Mouse (Mus musculus) CH12.LX (cell line): ENCODE measurements around the gene Ppp4r2. TPM values are rescaled to one million over a fixed set of nuclear protein-coding genes. Genes with fewer than 3 reads are reported as not detected.

Experiments
- DNase-seq: peaks from one replicate; pipeline ENCODE4 v3.0.0-alpha.2; 2013; ENCODE audit errors: extremely low read depth
- H3K27ac ChIP-seq: 2 replicates; pipeline ENCODE4 v1.5.1; 2012; ENCODE audit warnings: low read depth, mild to moderate bottlenecking, control low read depth, moderate library complexity; ENCODE audit not compliant: insufficient read depth
- H3K27me3 ChIP-seq: replicated peaks from 2 replicates; pipeline ENCODE3; 2012; ENCODE audit warnings: inconsistent platforms
- H3K36me3 ChIP-seq, 2 experiments: replicated peaks in 1 of 2; 2 replicates each; pipeline versions ENCODE3 to v1.6.1; 2012; ENCODE audit warnings: inconsistent platforms in 1 of 2, low read length in 1 of 2, mild to moderate bottlenecking in 1 of 2, mixed read lengths in 1 of 2, moderate library complexity in 1 of 2; ENCODE audit not compliant: control insufficient read depth in 1 of 2, insufficient read depth in 1 of 2
- H3K4me1 ChIP-seq, 2 experiments: 2 replicates each; pipeline ENCODE4 v1.6.1; 2012; ENCODE audit warnings: inconsistent platforms in 1 of 2, moderate library complexity in 1 of 2; ENCODE audit not compliant: insufficient read depth in 2 of 2, control insufficient read depth in 1 of 2
- H3K4me2 ChIP-seq: 2 replicates; pipeline ENCODE4 v1.6.1; 2012; ENCODE audit warnings: low read depth, mild to moderate bottlenecking, control low read depth; ENCODE audit not compliant: poor library complexity, insufficient read depth, severe bottlenecking
- H3K4me3 ChIP-seq, 3 experiments: fragments of 150-350 bp in 1 of 3; sonication (generic) in 1 of 3; replicated peaks in 1 of 3; 2 replicates each; pipeline versions ENCODE3 to v1.5.1; 2011 to 2012; ENCODE audit warnings: low read depth in 2 of 3, low read length in 2 of 3, mild to moderate bottlenecking in 2 of 3, moderate library complexity in 2 of 3, control low read depth in 1 of 3, improper control_type of control experiment in 1 of 3, inconsistent platforms in 1 of 3, mixed read lengths in 1 of 3; ENCODE audit not compliant: poor library complexity in 1 of 3
- H3K79me2 ChIP-seq: replicated peaks from 2 replicates; pipeline ENCODE4 v1.6.1; 2012; ENCODE audit warnings: mild to moderate bottlenecking, moderate library complexity; ENCODE audit not compliant: control insufficient read depth, poor library complexity, insufficient read depth, severe bottlenecking; ENCODE audit errors: extremely low read depth
- H3K9ac ChIP-seq: 2 replicates; pipeline ENCODE4 v1.6.1; 2012; ENCODE audit warnings: low read depth, mild to moderate bottlenecking, control low read depth, moderate library complexity; ENCODE audit not compliant: insufficient read depth
- H3K9me3 ChIP-seq: replicated peaks from 2 replicates; pipeline ENCODE3; 2012; ENCODE audit warnings: low read length, inconsistent platforms, mixed read lengths
- BHLHE40 ChIP-seq: IDR thresholded peaks from 2 replicates; pipeline ENCODE4 v1.6.1; 2011; ENCODE audit warnings: mild to moderate bottlenecking, low read depth, low read length, improper control_type of control experiment
- CHD1 ChIP-seq: IDR thresholded peaks from 2 replicates; pipeline ENCODE4 v1.6.1; 2012; ENCODE audit warnings: low read depth, low read length, improper control_type of control experiment, inconsistent platforms
- CTCF ChIP-seq, 2 experiments: IDR thresholded peaks in 1 of 2; conservative IDR thresholded peaks in 1 of 2; 2 replicates each; pipeline ENCODE4 v1.5.1; 2011 to 2012; ENCODE audit warnings: low read depth in 2 of 2, low read length in 2 of 2, improper control_type of control experiment in 1 of 2, inconsistent platforms in 1 of 2, mild to moderate bottlenecking in 1 of 2, moderate library complexity in 1 of 2
- ELF1 ChIP-seq: IDR thresholded peaks from 2 replicates; pipeline ENCODE4 v1.6.1; 2014; ENCODE audit warnings: low read depth, mild to moderate bottlenecking, inconsistent platforms, low read length, improper control_type of control experiment
- ETS1 ChIP-seq: conservative IDR thresholded peaks from 2 replicates; pipeline ENCODE4 v1.6.1; 2012; ENCODE audit warnings: low read depth, mild to moderate bottlenecking, inconsistent platforms, low read length, improper control_type of control experiment, moderate library complexity
- JUN ChIP-seq: IDR thresholded peaks from 2 replicates; pipeline ENCODE4 v1.6.1; 2011; ENCODE audit warnings: low read depth, mild to moderate bottlenecking, low read length, improper control_type of control experiment, moderate library complexity; ENCODE audit not compliant: insufficient read depth
- JUND ChIP-seq: conservative IDR thresholded peaks from 2 replicates; pipeline ENCODE4 v1.6.1; 2011; ENCODE audit warnings: low read depth, low read length, improper control_type of control experiment
- MAX ChIP-seq: IDR thresholded peaks from 2 replicates; pipeline ENCODE4 v1.6.1; 2011; ENCODE audit warnings: low read length, improper control_type of control experiment
- MYC ChIP-seq: IDR thresholded peaks from 2 replicates; pipeline ENCODE4 v1.6.1; 2011; ENCODE audit warnings: low read depth, mild to moderate bottlenecking, improper control_type of control experiment, low read length
- NELFE ChIP-seq: IDR thresholded peaks from 2 replicates; pipeline ENCODE4 v1.6.1; 2011; ENCODE audit warnings: low read depth, low read length, improper control_type of control experiment
- NRF1 ChIP-seq: IDR thresholded peaks from 2 replicates; pipeline ENCODE4 v1.6.1; 2014; ENCODE audit warnings: low read depth, mild to moderate bottlenecking, inconsistent platforms, low read length, improper control_type of control experiment, moderate library complexity
- PAX5 ChIP-seq: IDR thresholded peaks from 2 replicates; pipeline ENCODE4 v1.6.1; 2012; ENCODE audit warnings: low read length, inconsistent platforms, mixed read lengths
- RAD21 ChIP-seq: IDR thresholded peaks from 2 replicates; pipeline ENCODE4 v1.6.1; 2011; ENCODE audit warnings: low read depth, mild to moderate bottlenecking, low read length, improper control_type of control experiment, moderate library complexity
- RCOR1 ChIP-seq: conservative IDR thresholded peaks from 2 replicates; pipeline ENCODE4 v1.6.1; 2012; ENCODE audit warnings: low read depth, mild to moderate bottlenecking, inconsistent platforms, low read length, improper control_type of control experiment
- TBP ChIP-seq: conservative IDR thresholded peaks from 2 replicates; pipeline ENCODE4 v1.6.1; 2011; ENCODE audit warnings: low read depth, low read length, improper control_type of control experiment
- TCF12 ChIP-seq: IDR thresholded peaks from 2 replicates; pipeline ENCODE4 v1.6.1; 2014; ENCODE audit warnings: low read depth, mild to moderate bottlenecking, inconsistent platforms, low read length, improper control_type of control experiment
- USF1 ChIP-seq: IDR thresholded peaks from 2 replicates; pipeline ENCODE4 v1.6.1; 2014; ENCODE audit warnings: low read depth, mild to moderate bottlenecking, inconsistent platforms, low read length, improper control_type of control experiment
- USF2 ChIP-seq: conservative IDR thresholded peaks from 2 replicates; pipeline ENCODE4 v1.6.1; 2011; ENCODE audit warnings: low read depth, low read length, improper control_type of control experiment
- ZC3H11A ChIP-seq: IDR thresholded peaks from 2 replicates; pipeline ENCODE4 v1.6.1; 2012; ENCODE audit warnings: low read depth, mild to moderate bottlenecking, inconsistent platforms, low read length, improper control_type of control experiment
- ZNF384 ChIP-seq: IDR thresholded peaks from 2 replicates; pipeline ENCODE4 v1.6.1; 2012; ENCODE audit warnings: low read depth, low read length, improper control_type of control experiment, inconsistent platforms
- dilution Hi-C: fragments of 300-500 bp; cut with MboI; formaldehyde crosslinking; loops from 2 replicates; pipeline ENCODE4 v1.14.3; 2020; ENCODE audit warnings: low sequenced_read_pairs; ENCODE audit not compliant: extremely low pct_unique_long_range_greater_than_20kb, extremely low pct_ligation_motif_present
- in situ Hi-C: fragments of 300-500 bp; cut with MboI; formaldehyde crosslinking; loops from 3 replicates; pipeline ENCODE4 v1.14.3; 2019; ENCODE audit warnings: low sequenced_read_pairs, low pct_ligation_motif_present, low pct_unique_long_range_greater_than_20kb, mixed read lengths
- polyA plus RNA-seq: library from polyadenylated mRNA; unstranded; fragments of >175 nt; gene quantifications from 2 replicates; pipeline ENCODE4 v1.2.1, GENCODE M21; 2012; ENCODE audit warnings: low read depth; ENCODE audit not compliant: insufficient read length
- total RNA-seq, 2 experiments: library from RNA; depleted of rRNA; stranded (reverse); fragments of 300-350 nt in 1 of 2; fragments of >200 nt in 1 of 2; gene quantifications; 2 replicates each; pipeline ENCODE4 v1.2.3; 2012 to 2014

Ppp4r2 gene
- total and polyA plus RNA-seq, 3 experiments, result 53.3 to 134 (median 115) TPM

DNA sequence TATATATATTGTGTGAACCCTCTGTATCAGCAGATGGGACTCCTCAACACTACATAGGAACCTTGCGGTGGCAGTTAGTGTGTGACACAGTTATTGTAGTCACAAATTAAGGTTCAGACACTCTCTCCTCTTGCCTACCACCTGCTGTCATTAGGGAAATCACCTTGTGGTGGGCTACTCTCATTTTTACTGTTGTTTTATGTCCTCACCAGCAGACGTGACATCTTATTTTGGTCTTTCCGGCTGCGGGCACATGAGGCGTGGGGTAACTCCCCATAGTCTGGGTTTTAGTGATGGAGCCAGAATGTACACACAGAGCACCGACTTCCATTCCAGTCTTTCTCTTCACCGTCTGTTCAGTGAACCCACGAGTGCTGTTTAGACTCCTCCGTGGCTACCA is 26.2 kb upstream of the Ppp4r2 start (continued):
- TF ChIP-seq NRF1, result no peak
- TF ChIP-seq ELF1, result peak; percentile 55; the same call in 1 of the 2 replicates
- peak; percentile 60; the same call in 1 of the 2 replicates for TF ChIP-seq TBP
- TF ChIP-seq PAX5, result no peak
- TF ChIP-seq ZNF384, result peak; percentile 74
- no peak for TF ChIP-seq USF2
- TF ChIP-seq MYC, result peak; percentile 86
- TF ChIP-seq CHD1, result peak; percentile 57; the same call in 1 of the 2 replicates
- peak; percentile 96 for TF ChIP-seq JUN
- TF ChIP-seq BHLHE40, result peak; percentile 100
- TF ChIP-seq NELFE, result peak; percentile 41; the same call in 1 of the 2 replicates
- peak; percentile 79 for TF ChIP-seq MAX
- TF ChIP-seq ETS1, result peak; percentile 99
- peak; percentile 99 for TF ChIP-seq TCF12
- TF ChIP-seq JUND, result peak; percentile 93
- TF ChIP-seq RAD21, result peak; percentile 9

DNA sequence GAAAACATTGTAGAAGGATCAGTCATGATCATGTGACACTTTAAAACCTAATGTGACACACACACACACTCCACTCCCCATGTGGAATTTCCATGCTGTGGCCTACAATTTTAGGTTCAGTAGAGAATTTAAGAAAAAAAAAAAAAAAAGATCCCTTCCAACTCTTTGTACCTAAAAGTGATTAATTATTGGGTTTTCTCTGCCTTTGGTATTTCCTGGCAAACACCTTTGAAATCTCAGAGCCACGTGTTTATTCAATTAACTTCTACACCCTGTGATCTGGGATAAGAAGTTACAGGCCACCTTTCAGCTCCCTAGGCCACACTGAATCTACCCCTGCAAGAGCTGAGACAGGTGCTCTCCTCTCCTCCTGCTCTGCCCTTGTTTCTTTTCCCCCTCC is 25.7 kb upstream of the Ppp4r2 start:
- peak; percentile 58 for TF ChIP-seq MAX
- peak; percentile 69 for TF ChIP-seq ZNF384
- 0 out of 2 replicates have a peak, but pooled peaks have one; percentile 1 for TF ChIP-seq USF1
- TF ChIP-seq MYC, result 0 out of 2 replicates have a peak, but pooled peaks have one; percentile 26
- no peak for TF ChIP-seq RCOR1
- no peak for TF ChIP-seq ZC3H11A
- TF ChIP-seq CTCF (conservative IDR thresholded peaks at IDR 0.05 in 1 of 2, IDR thresholded peaks at IDR 0.05 in 1 of 2; ENCODE audit: low read depth in 2 of 2, low read length in 2 of 2), result no peak
- no peak for TF ChIP-seq CHD1
- Histone ChIP-seq H3K36me3 (no peaks in the 10 kb centered on the region), H3K9me3 (peaks cover 2% of the 10 kb centered on the region), H3K4me2 (peak overlapping the region; percentile 54), H3K27ac (peak overlapping the region; percentile 47; the same call in 1 of the 2 replicates), H3K27me3 (peaks cover 2% of the 10 kb centered on the region), H3K79me2 (no peaks in the 10 kb centered on the region), H3K4me1 (peaks cover 18 to 53% of the 10 kb centered on the region in 2 experiments), H3K9ac (no peak overlapping the region; the same call in 1 of the 2 replicates), H3K4me3 (no peak overlapping the region)
- dilution Hi-C loops (no loop called here), in situ Hi-C loops (no loop called here)
- peak; percentile 31 for DNase-seq
